11 mouse cellular contexts compared by ENCODE assay signal in the genomic region with DNA sequence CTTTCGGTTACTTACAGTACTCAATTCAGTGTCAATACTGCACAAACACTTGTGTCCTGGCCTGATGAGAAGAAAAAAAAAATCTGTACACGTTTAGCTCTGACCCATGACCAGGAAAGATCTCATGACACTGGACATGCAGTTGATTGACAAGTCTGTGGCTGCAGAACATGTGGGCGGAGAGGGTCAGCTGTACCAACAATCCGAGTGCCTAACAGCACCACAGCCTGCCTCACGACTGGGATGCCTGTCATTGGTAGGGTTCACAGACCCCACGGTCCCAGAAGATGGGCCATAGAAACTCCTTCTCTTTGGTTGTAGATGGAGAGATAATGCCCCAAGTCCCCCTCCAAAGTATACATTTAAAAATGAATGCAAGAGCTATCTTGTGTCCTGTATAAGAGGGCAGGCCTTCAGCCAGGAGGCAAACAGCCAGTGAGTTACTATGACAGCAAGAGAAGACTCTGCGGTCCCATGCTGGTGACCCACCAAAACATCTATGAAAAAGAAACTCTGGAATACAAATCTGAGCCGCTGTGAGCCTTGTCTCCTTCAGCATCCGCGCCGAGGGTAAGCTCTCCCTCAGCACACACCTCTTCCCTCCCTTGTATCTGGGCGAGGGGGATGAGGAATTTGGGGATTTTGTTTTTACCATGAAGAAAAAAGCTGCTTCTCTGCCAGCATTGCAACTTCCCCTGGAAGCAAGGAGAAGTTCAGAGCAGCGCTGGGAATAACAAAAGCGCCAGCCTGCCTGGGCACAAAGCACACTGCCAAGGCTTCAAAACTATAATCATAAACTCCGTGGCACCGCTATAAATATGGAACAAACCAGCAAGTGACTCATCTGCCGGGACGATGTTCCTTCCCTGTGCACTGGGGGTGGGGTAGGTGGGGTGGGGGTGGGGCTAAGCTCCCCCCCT.
DNase-seq lines count a peak whose midpoint lies in the region; ATAC-seq lines count a peak whose summit lies in the region.
"Had no signal": no experiment of that assay in that cellular context is flagged by ENCODE, and none has a peak within 500 bp of the region (broad histone marks: within the 10 kb centered on the region; RNA-seq: fewer than 3 reads in every experiment).

No protein-coding gene starts in this region.

- no peak overlapping the region for H3K4me3 ChIP-seq in embryonic facial prominence, embryonic 13.5 days
- H3K4me3 ChIP-seq in embryonic facial prominence, embryonic 10.5 days: no peak overlapping the region
- H3K4me3 ChIP-seq in neural tube, embryonic 13.5 days: no peak overlapping the region
- H3K4me3 ChIP-seq: liver, embryonic 12.5 days had no signal

- H3K27me3 ChIP-seq in embryonic facial prominence, embryonic 13.5 days: no peaks in the 10 kb centered on the region
- H3K27me3 ChIP-seq in embryonic facial prominence, embryonic 10.5 days (replicated peaks; ENCODE audit: low read depth, poor library complexity, severe bottlenecking): no peaks in the 10 kb centered on the region
- H3K27me3 ChIP-seq in neural tube, embryonic 13.5 days: no peaks in the 10 kb centered on the region
- H3K27me3 ChIP-seq: liver, embryonic 12.5 days; Patski had no signal

- no peak overlapping the region for H3K9ac ChIP-seq in embryonic facial prominence, embryonic 13.5 days
- peak overlapping the region; percentile 0; the same call in 1 of the 2 replicates for H3K9ac ChIP-seq in neural tube, embryonic 13.5 days
- H3K9ac ChIP-seq: liver, embryonic 12.5 days had no signal

- H3K27ac ChIP-seq in embryonic facial prominence, embryonic 13.5 days: peak overlapping the region; percentile 13; the same call in 1 of the 2 replicates
- H3K27ac ChIP-seq in embryonic facial prominence, embryonic 10.5 days (replicated peaks): no peak overlapping the region
- no peak overlapping the region; the same call in 1 of the 2 replicates for H3K27ac ChIP-seq in neural tube, embryonic 13.5 days (replicated peaks)
- H3K27ac ChIP-seq: liver, embryonic 12.5 days had no signal

- peaks cover 8% of the 10 kb centered on the region for H3K36me3 ChIP-seq in embryonic facial prominence, embryonic 13.5 days
- H3K36me3 ChIP-seq in embryonic facial prominence, embryonic 10.5 days (replicated peaks): no peaks in the 10 kb centered on the region
- H3K36me3 ChIP-seq in neural tube, embryonic 13.5 days: peaks cover 11% of the 10 kb centered on the region
- H3K36me3 ChIP-seq: liver, embryonic 12.5 days had no signal

- WGBS in embryonic facial prominence, embryonic 13.5 days: 60% methylated on average over 18 of the region's 18 CpGs
- 75% methylated on average over 18 of the region's 18 CpGs for WGBS in embryonic facial prominence, embryonic 10.5 days
- WGBS in neural tube, embryonic 13.5 days: 77% methylated on average over 18 of the region's 18 CpGs

- H3K4me1 ChIP-seq in embryonic facial prominence, embryonic 13.5 days: peaks cover 33% of the 10 kb centered on the region
- H3K4me1 ChIP-seq in embryonic facial prominence, embryonic 10.5 days: peaks cover 23% of the 10 kb centered on the region
- 0 out of 2 replicates have a peak, but pooled peaks cover 11% of the 10 kb centered on the region for H3K4me1 ChIP-seq in neural tube, embryonic 13.5 days (replicated peaks)

- peak overlapping the region; percentile 25 for H3K4me2 ChIP-seq in embryonic facial prominence, embryonic 13.5 days
- H3K4me2 ChIP-seq in neural tube, embryonic 13.5 days: no peak overlapping the region
- H3K4me2 ChIP-seq: liver, embryonic 12.5 days had no signal

- H3K9me3 ChIP-seq in embryonic facial prominence, embryonic 13.5 days: no peaks in the 10 kb centered on the region
- H3K9me3 ChIP-seq in embryonic facial prominence, embryonic 10.5 days: no peaks in the 10 kb centered on the region
- H3K9me3 ChIP-seq in neural tube, embryonic 13.5 days: no peaks in the 10 kb centered on the region
- H3K9me3 ChIP-seq: liver, embryonic 12.5 days had no signal

- ATAC-seq in embryonic facial prominence, embryonic 13.5 days (ENCODE audit: insufficient number of reproducible peaks, insufficient read depth, low FRiP score, low TSS enrichment, low read depth): no peak
- ATAC-seq in neural tube, embryonic 13.5 days (ENCODE audit: low read depth): no peak
- no peak for ATAC-seq in monocyte, adult 5-6 weeks (replicated peaks; ENCODE audit: insufficient number of reproducible peaks, low FRiP score, low TSS enrichment, poor library complexity, severe bottlenecking)
- ATAC-seq: liver, embryonic 12.5 days; Patski had no signal

- no peak for DNase-seq in embryonic facial prominence, embryonic 10.5 days (ENCODE audit: low spot score)
- peak; percentile 38 to 59 for DNase-seq in left cerebral cortex, adult 18-20 months (ENCODE audit: low spot score in 2 of 2)
- DNase-seq in left cerebral cortex, adult 11 months (ENCODE audit: low spot score): no peak
- peak; percentile 11 for DNase-seq in adipocyte (ENCODE audit: low spot score)
- DNase-seq in kidney, adult 9 months: no peak
- DNase-seq: gastrocnemius, postnatal 36 days had no signal

Comparison
In these comparisons a context has a peak if more than half of its experiments do, and no peak if none do; other contexts are left out.
1. DNase-seq: peak in left cerebral cortex, adult 18-20 months (2 of 2) and adipocyte (single experiment); none in embryonic facial prominence, embryonic 10.5 days (single experiment), left cerebral cortex, adult 11 months (single experiment) and kidney, adult 9 months (single experiment).